14 mouse cellular contexts compared by ENCODE assay signal in the genomic region with DNA sequence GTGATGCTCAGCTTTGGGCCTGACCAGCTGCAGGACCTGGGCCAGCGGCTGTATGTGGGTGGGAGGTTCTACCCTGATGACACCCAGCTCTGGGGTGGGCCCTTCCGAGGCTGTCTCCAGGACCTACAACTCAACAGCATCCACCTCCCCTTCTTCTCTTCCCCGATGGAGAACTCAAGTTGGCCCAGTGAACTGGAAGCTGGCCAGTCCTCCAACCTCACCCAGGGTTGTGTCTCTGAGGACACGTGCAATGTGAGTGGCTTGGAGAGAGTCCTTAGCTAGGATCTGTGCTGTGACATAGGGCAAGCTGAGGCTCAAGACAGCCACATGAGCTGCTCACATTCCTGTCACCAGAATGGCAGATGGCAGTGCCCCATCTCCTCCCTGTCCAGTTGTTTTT. TPM values are rescaled to one million over a fixed set of nuclear protein-coding genes. Genes with fewer than 3 reads are reported as not detected.
DNase-seq lines count a peak whose midpoint lies in the region; TF ChIP-seq lines count a peak whose summit lies in the region.
"Had no signal": no experiment of that assay in that cellular context is flagged by ENCODE, and none has a peak within 500 bp of the region (broad histone marks: within the 10 kb centered on the region; RNA-seq: fewer than 3 reads in every experiment).

No protein-coding gene starts in this region.

- H3K4me3 ChIP-seq in E14TG2a.4 (replicated peaks; ENCODE audit: low read length) = peak overlapping the region; percentile 63

- peaks cover 100% of the 10 kb centered on the region for H3K27me3 ChIP-seq in E14TG2a.4 (ENCODE audit: insufficient read depth, low read length)
- H3K27me3 ChIP-seq: Patski had no signal

- peaks cover 50% of the 10 kb centered on the region for H3K4me1 ChIP-seq in E14TG2a.4 (replicated peaks; ENCODE audit: low read depth, low read length)

- H3K36me3 ChIP-seq in E14TG2a.4 (ENCODE audit: insufficient read depth, low read length) = no peaks in the 10 kb centered on the region
- H3K36me3 ChIP-seq: G1E had no signal

- peak; percentile 66 for DNase-seq in adrenal gland, postnatal 10 days
- no peak for DNase-seq in adrenal gland, adult 18-20 months (ENCODE audit: low spot score in 2 of 2)
- DNase-seq in adrenal gland, postnatal 14 days = peak; percentile 61
- DNase-seq in adrenal gland, postnatal 25 days = no peak
- no peak for DNase-seq in layer of hippocampus, postnatal 14 days (ENCODE audit: low spot score in 2 of 2)
- DNase-seq: adrenal gland, adult 2 months; adrenal gland, adult 8-10 months; B cell, adult 2 months; cerebellum, adult 11 months; cerebellum, adult 9-10 months had no signal

- no peaks in the 10 kb centered on the region for H3K9me3 ChIP-seq in E14TG2a.4 (ENCODE audit: low read length)

- no peak for TF ChIP-seq CTCF in E14TG2a.4 (conservative IDR thresholded peaks at IDR 0.05; ENCODE audit: low read length)

RNA-seq across cellular contexts. Expression of a gene that starts 15.3 kb away (rescaled TPM):
- total RNA-seq in adrenal gland, postnatal 10 days (2021) = under 1 TPM; 0.66 to 0.76 TPM
- under 1 TPM; 0.33 to 0.38 TPM for total RNA-seq in adrenal gland, adult 18-20 months (2021)
- 0.60 and 0.82 TPM in 2 replicates for total RNA-seq in adrenal gland, postnatal 14 days (2021)
- 0.52 and 0.62 TPM in 2 replicates for total RNA-seq in adrenal gland, postnatal 25 days (2021)
- 1 to 10 TPM; 6.6 to 8.5 TPM for total RNA-seq in layer of hippocampus, postnatal 14 days (2021)
- total RNA-seq: MEL had no signal

Comparison
In these comparisons a context has a peak if more than half of its experiments do, and no peak if none do; other contexts are left out.
1. DNase-seq: peak in adrenal gland, postnatal 10 days (single experiment) and adrenal gland, postnatal 14 days (single experiment); none in adrenal gland, adult 18-20 months (0 of 2), adrenal gland, postnatal 25 days (single experiment) and layer of hippocampus, postnatal 14 days (0 of 2).